36 mouse cellular contexts compared by ENCODE assay signal in genomic region chr5:123525916-123526495, GRCm38 (mm10). TPM values are rescaled to one million over a fixed set of nuclear protein-coding genes. Genes with fewer than 3 reads are reported as not detected.
DNase-seq lines count a peak whose midpoint lies in the region; ATAC-seq and TF ChIP-seq lines count a peak whose summit lies in the region.
"Had no signal": no experiment of that assay in that cellular context is flagged by ENCODE, and none has a peak within 500 bp of the region (broad histone marks: within the 10 kb centered on the region; RNA-seq: fewer than 3 reads in every experiment).

No protein-coding gene starts in this region.

- H3K79me2 ChIP-seq in heart, adult 2 months (replicated peaks; ENCODE audit: control insufficient read depth, insufficient read depth, low read length): no peaks in the 10 kb centered on the region

- WGBS in forebrain, embryonic 11.5 days: 92% methylated on average over 9 of the region's 9 CpGs
- 91% methylated on average over 9 of the region's 9 CpGs for WGBS in forebrain, postnatal 0 days
- WGBS in heart, adult 2 months: 91% methylated on average over 9 of the region's 9 CpGs

- H3K4me1 ChIP-seq in forebrain, embryonic 11.5 days (replicated peaks; ENCODE audit: control insufficient read depth, insufficient read depth, low read length): peaks cover 9% of the 10 kb centered on the region
- peaks cover 12% of the 10 kb centered on the region for H3K4me1 ChIP-seq in forebrain, postnatal 0 days (ENCODE audit: insufficient read depth)
- H3K4me1 ChIP-seq in heart, adult 2 months (ENCODE audit: control insufficient read depth, insufficient read depth, low read length): peaks cover 5% of the 10 kb centered on the region; the same call in 1 of the 2 replicates

- intact Hi-C loops in heart, adult 2 months (cut with DNase I): no loop called here
- intact Hi-C loops in heart, postnatal 14 days (cut with DNase I): no loop called here

- no peak overlapping the region for H3K4me2 ChIP-seq in forebrain, embryonic 11.5 days (ENCODE audit: low read depth, low read length, severe bottlenecking)
- no peak overlapping the region for H3K4me2 ChIP-seq in forebrain, postnatal 0 days (ENCODE audit: low read depth)
- H3K4me2 ChIP-seq: embryonic facial prominence, embryonic 12.5 days; forebrain, embryonic 15.5 days; hindbrain, embryonic 14.5 days; liver, embryonic 12.5 days had no signal

- no peak for ATAC-seq in forebrain, embryonic 11.5 days (replicated peaks; ENCODE audit: low FRiP score)
- no peak for ATAC-seq in forebrain, postnatal 0 days
- ATAC-seq: forebrain, embryonic 15.5 days; liver, embryonic 12.5 days; liver, postnatal 0 days; Patski had no signal

- no peak overlapping the region for H3K27ac ChIP-seq in forebrain, embryonic 11.5 days (ENCODE audit: low read depth, low read length)
- no peak overlapping the region for H3K27ac ChIP-seq in forebrain, postnatal 0 days (ENCODE audit: low read depth, low read length)
- H3K27ac ChIP-seq in heart, adult 2 months: no peak overlapping the region
- H3K27ac ChIP-seq: embryonic facial prominence, embryonic 12.5 days; forebrain, embryonic 15.5 days; hindbrain, embryonic 14.5 days; layer of hippocampus, adult 2 months; liver, embryonic 12.5 days had no signal

- no peaks in the 10 kb centered on the region for H3K9me3 ChIP-seq in forebrain, embryonic 11.5 days (ENCODE audit: control insufficient read depth, low read length)
- no peaks in the 10 kb centered on the region for H3K9me3 ChIP-seq in forebrain, postnatal 0 days (ENCODE audit: low read length)
- H3K9me3 ChIP-seq: embryonic facial prominence, embryonic 12.5 days; forebrain, embryonic 15.5 days; G1E; liver, embryonic 12.5 days; megakaryocyte, embryonic 14.5 days had no signal

- H3K9ac ChIP-seq in forebrain, embryonic 11.5 days (ENCODE audit: low read length): no peak overlapping the region
- no peak overlapping the region for H3K9ac ChIP-seq in forebrain, postnatal 0 days
- H3K9ac ChIP-seq in heart, adult 2 months (ENCODE audit: low read depth, low read length): no peak overlapping the region
- H3K9ac ChIP-seq: embryonic facial prominence, embryonic 12.5 days; forebrain, embryonic 15.5 days; hindbrain, embryonic 14.5 days; liver, embryonic 12.5 days; liver, postnatal 0 days had no signal

- TF ChIP-seq EP300 in heart, adult 2 months (IDR thresholded peaks at IDR 0.05; ENCODE audit: insufficient read depth, low read depth, low read length): no peak

- peak; percentile 44 for DNase-seq in forebrain, embryonic 11.5 days (ENCODE audit: low spot score)
- DNase-seq in forebrain, postnatal 0 days: no peak
- DNase-seq in heart, adult 2 months: peak; percentile 1 to 8
- no peak for DNase-seq in heart, postnatal 14 days
- DNase-seq in right cerebral cortex, postnatal 10 days (ENCODE audit: low spot score in 2 of 2): peak; percentile 11 to 18
- DNase-seq in right cerebral cortex, adult 18-20 months: no peak
- DNase-seq in urinary bladder, postnatal 25 days (ENCODE audit: low spot score): peak; percentile 0
- DNase-seq in urinary bladder, postnatal 36 days (ENCODE audit: low spot score in 2 of 2): no peak
- DNase-seq: adrenal gland, postnatal 10 days; cerebellum, adult 9-11 months; embryo, embryonic 11 days; kidney, adult 2 months; kidney, postnatal 36 days; layer of hippocampus, postnatal 36 days; left cerebral cortex, postnatal 4 days; liver, postnatal 0 days; midbrain, embryonic 14.5 days; right cerebral cortex, postnatal 4 days had no signal

- no peak for TF ChIP-seq POLR2A in heart, adult 2 months (IDR thresholded peaks at IDR 0.05; ENCODE audit: insufficient read depth, low read depth, low read length)

- TF ChIP-seq CTCF in forebrain, postnatal 0 days (IDR thresholded peaks at IDR 0.05; ENCODE audit: low read depth): no peak
- TF ChIP-seq CTCF in heart, adult 2 months (IDR thresholded peaks at IDR 0.05): no peak

- H3K4me3 ChIP-seq in forebrain, embryonic 11.5 days (ENCODE audit: low read depth, low read length): no peak overlapping the region
- H3K4me3 ChIP-seq in forebrain, postnatal 0 days (ENCODE audit: low read depth, low read length): no peak overlapping the region
- no peak overlapping the region for H3K4me3 ChIP-seq in heart, adult 2 months
- H3K4me3 ChIP-seq: embryonic facial prominence, embryonic 12.5 days; forebrain, embryonic 15.5 days; layer of hippocampus, adult 2 months; liver, embryonic 12.5 days; megakaryocyte, embryonic 14.5 days had no signal

- H3K36me3 ChIP-seq in forebrain, embryonic 11.5 days (ENCODE audit: control insufficient read depth, insufficient read depth, low read length): no peaks in the 10 kb centered on the region; the same call in 1 of the 2 replicates
- H3K36me3 ChIP-seq in forebrain, postnatal 0 days (ENCODE audit: insufficient read depth): peaks cover 35% of the 10 kb centered on the region
- H3K36me3 ChIP-seq in heart, adult 2 months (ENCODE audit: control insufficient read depth, insufficient read depth, low read length): peaks cover 3% of the 10 kb centered on the region; the same call in 1 of the 2 replicates

- H3K27me3 ChIP-seq in forebrain, embryonic 11.5 days (ENCODE audit: control insufficient read depth, insufficient read depth, low read length): no peaks in the 10 kb centered on the region
- H3K27me3 ChIP-seq in forebrain, postnatal 0 days (ENCODE audit: insufficient read depth, low read length): no peaks in the 10 kb centered on the region
- H3K27me3 ChIP-seq in heart, adult 2 months (ENCODE audit: control insufficient read depth, insufficient read depth, low read length): no peaks in the 10 kb centered on the region
- H3K27me3 ChIP-seq: embryonic facial prominence, embryonic 12.5 days; forebrain, embryonic 15.5 days; liver, embryonic 12.5 days; megakaryocyte, embryonic 14.5 days; Patski had no signal

RNA-seq across cellular contexts. Expression of gene Gm49027, which starts 0.7 kb away (rescaled TPM):
- polyA plus RNA-seq in forebrain, embryonic 11.5 days (2014; fragmentation: Nextera tagmentation; extraction: Ambion mirVana): 0.45 and 0.64 TPM in 2 replicates
- 0.69 and 3.7 TPM in 2 replicates for total RNA-seq in forebrain, postnatal 0 days (2014; rRNA removed)
- 4.1 and 4.4 TPM in 2 replicates for polyA plus RNA-seq in forebrain, postnatal 0 days (2015; fragmentation: Nextera tagmentation; extraction: Ambion mirVana)
- under 1 TPM in 1 of 2 experiments, not detected in 1; 0.25 TPM for total RNA-seq in heart, adult 2 months (2021)
- polyA plus RNA-seq in heart, adult 2 months (2012; rRNA removed): 0.62 and 2.4 TPM in 2 replicates
- total RNA-seq in heart, postnatal 14 days (2021): 1 to 10 TPM in 1 of 2 experiments, not detected in 1; 1.3 TPM
- total RNA-seq: hematopoietic stem cell, adult 5-6 weeks; monocyte, adult 5-6 weeks had no signal
- polyA plus RNA-seq: liver, postnatal 0 days had no signal

RNA-seq across cellular contexts. Expression of gene Diablo, which starts 2.0 kb away (rescaled TPM):
- polyA plus RNA-seq in forebrain, embryonic 11.5 days (2014; fragmentation: Nextera tagmentation; extraction: Ambion mirVana): 140 and 143 TPM in 2 replicates
- total RNA-seq in forebrain, postnatal 0 days (2014; rRNA removed): 71.6 and 73.2 TPM in 2 replicates
- polyA plus RNA-seq in forebrain, postnatal 0 days (2015; fragmentation: Nextera tagmentation; extraction: Ambion mirVana): 94.3 and 97.6 TPM in 2 replicates
- 10 to 100 TPM; 64.7 to 71.5 TPM for total RNA-seq in heart, adult 2 months (2021)
- 93.8 and 140 TPM in 2 replicates for polyA plus RNA-seq in heart, adult 2 months (2012; rRNA removed)
- 10 to 100 TPM; 64.9 to 67.0 TPM for total RNA-seq in heart, postnatal 14 days (2021)

RNA-seq across cellular contexts. Expression of gene B3gnt4, which starts 15.7 kb away (rescaled TPM):
- polyA plus RNA-seq in forebrain, embryonic 11.5 days (2014; fragmentation: Nextera tagmentation; extraction: Ambion mirVana): 1.0 and 1.1 TPM in 2 replicates
- total RNA-seq in forebrain, postnatal 0 days (2014; rRNA removed): 2.2 and 2.5 TPM in 2 replicates
- polyA plus RNA-seq in forebrain, postnatal 0 days (2015; fragmentation: Nextera tagmentation; extraction: Ambion mirVana): 1.3 and 1.7 TPM in 2 replicates
- total RNA-seq in heart, adult 2 months (2021): not detected
- 0.45 TPM in 1 of 2 replicates, not detected in the other for polyA plus RNA-seq in heart, adult 2 months (2012; rRNA removed)
- total RNA-seq in heart, postnatal 14 days (2021): not detected
- total RNA-seq: gastrocnemius, postnatal 4 days; hematopoietic stem cell, adult 5-6 weeks; monocyte, adult 5-6 weeks had no signal
- polyA plus RNA-seq: G1E; kidney, adult 2 months; liver, embryonic 12.5 days; liver, postnatal 0 days had no signal

RNA-seq across cellular contexts. Expression of gene Il31, which starts 36.7 kb away (rescaled TPM):
- polyA plus RNA-seq in forebrain, embryonic 11.5 days (2014; fragmentation: Nextera tagmentation; extraction: Ambion mirVana): not detected in 2 replicates
- total RNA-seq in forebrain, postnatal 0 days (2014; rRNA removed): not detected in 2 replicates
- not detected in 2 replicates for polyA plus RNA-seq in forebrain, postnatal 0 days (2015; fragmentation: Nextera tagmentation; extraction: Ambion mirVana)
- total RNA-seq in heart, adult 2 months (2021): not detected
- not detected in 2 replicates for polyA plus RNA-seq in heart, adult 2 months (2012; rRNA removed)
- not detected for total RNA-seq in heart, postnatal 14 days (2021)
- total RNA-seq: adrenal gland, postnatal 10 days; G1E; gastrocnemius, postnatal 4 days; hematopoietic stem cell, adult 5-6 weeks; layer of hippocampus, adult 2 months; layer of hippocampus, postnatal 36 days; left cerebral cortex, postnatal 4 days; monocyte, adult 5-6 weeks had no signal
- polyA plus RNA-seq: embryonic facial prominence, embryonic 12.5 days; forebrain, embryonic 15.5 days; G1E; heart, embryonic 14.5 days; hindbrain, embryonic 14.5 days; kidney, adult 2 months; kidney, embryonic 16.5 days; limb, embryonic 14.5 days; liver, embryonic 12.5 days; liver, postnatal 0 days; lung, embryonic 16.5 days; midbrain, embryonic 14.5 days; neural tube, embryonic 14.5 days; Patski; spleen, adult 2 months; stomach, embryonic 14.5 days had no signal

RNA-seq across cellular contexts. Expression of gene Lrrc43, which starts 36.9 kb away (rescaled TPM):
- not detected in 2 replicates for polyA plus RNA-seq in forebrain, embryonic 11.5 days (2014; fragmentation: Nextera tagmentation; extraction: Ambion mirVana)
- 0.69 and 1.5 TPM in 2 replicates for total RNA-seq in forebrain, postnatal 0 days (2014; rRNA removed)
- 0.62 and 1.3 TPM in 2 replicates for polyA plus RNA-seq in forebrain, postnatal 0 days (2015; fragmentation: Nextera tagmentation; extraction: Ambion mirVana)
- not detected for total RNA-seq in heart, adult 2 months (2021)
- 0.43 TPM in 1 of 2 replicates, not detected in the other for polyA plus RNA-seq in heart, adult 2 months (2012; rRNA removed)
- total RNA-seq in heart, postnatal 14 days (2021): under 1 TPM in 1 of 2 experiments, not detected in 1; 0.22 TPM
- total RNA-seq: adrenal gland, postnatal 10 days; G1E; gastrocnemius, postnatal 4 days; hematopoietic stem cell, adult 5-6 weeks had no signal
- polyA plus RNA-seq: embryonic facial prominence, embryonic 12.5 days; G1E; heart, embryonic 14.5 days; kidney, adult 2 months; kidney, embryonic 16.5 days; limb, embryonic 14.5 days; liver, embryonic 12.5 days; liver, postnatal 0 days; Patski; spleen, adult 2 months; stomach, embryonic 14.5 days had no signal

Comparison
In these comparisons a context has a peak if more than half of its experiments do, and no peak if none do; other contexts are left out.
1. DNase-seq: peak in forebrain, embryonic 11.5 days (single experiment), heart, adult 2 months (2 of 2), right cerebral cortex, postnatal 10 days (2 of 2) and urinary bladder, postnatal 25 days (single experiment); none in forebrain, postnatal 0 days (single experiment), heart, postnatal 14 days (0 of 2), right cerebral cortex, adult 18-20 months (single experiment) and urinary bladder, postnatal 36 days (0 of 2).